Mouse (Mus musculus): ENCODE results near the gene Jarid2. TPM values are rescaled to one million over a fixed set of nuclear protein-coding genes. Genes with fewer than 3 reads are reported as not detected.
A peak's percentile ranks its signal among the peaks of the same experiment; 100 is the strongest.

The Jarid2 gene
- polyA plus RNA-seq, 1 experiment from 2014 or later = 27.0 TPM

DNA sequence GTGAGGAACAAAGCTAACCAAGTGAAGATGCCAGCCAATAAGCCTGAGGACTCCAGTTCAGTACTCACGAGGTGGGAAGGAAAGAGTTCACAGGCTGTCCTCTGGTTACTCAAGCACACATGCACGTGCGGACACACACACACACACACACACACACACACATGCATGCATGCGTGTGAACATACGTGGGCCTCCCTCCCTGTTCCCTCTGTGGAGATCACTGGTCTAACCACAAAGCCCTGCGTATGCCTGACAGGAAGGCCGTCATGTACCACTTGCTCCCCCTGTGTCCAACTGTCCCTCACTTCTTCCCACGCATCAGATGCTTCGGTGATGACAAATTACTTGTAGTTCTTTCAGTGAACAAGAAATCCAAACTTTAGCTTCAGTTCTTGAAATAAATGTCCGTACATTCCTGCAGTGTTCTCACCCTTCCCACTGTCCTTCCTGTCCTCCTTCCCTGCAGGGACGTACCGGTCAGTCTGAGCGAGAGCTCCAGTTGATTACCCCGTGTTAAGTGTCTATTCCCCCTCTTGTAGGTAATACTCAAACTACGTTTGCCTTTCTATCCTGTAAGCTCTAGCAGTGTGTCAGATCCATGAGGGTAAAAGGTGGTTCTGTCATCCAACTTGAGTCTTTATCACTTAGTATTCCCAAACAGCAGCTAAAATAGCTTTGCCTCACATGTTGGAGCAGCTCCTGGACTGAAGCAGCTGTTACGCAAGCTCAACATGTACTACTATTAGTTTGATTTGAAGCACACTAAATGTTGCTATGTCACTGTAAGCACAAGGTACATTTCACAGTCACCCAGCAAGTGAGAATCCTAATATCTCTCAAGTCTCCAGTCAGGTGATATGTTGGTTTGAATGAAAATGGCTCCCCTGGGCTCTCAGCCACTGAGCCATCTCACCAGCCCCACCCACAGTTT lies 219.3 kb downstream of the Jarid2 start:
- Histone ChIP-seq H3K4me3 (ENCODE audit: low read length) (no peak overlapping the region), H3K9me3 (ENCODE audit: control insufficient read depth, low read length) (no peaks in the 10 kb centered on the region), H3K4me1 (replicated peaks; ENCODE audit: control insufficient read depth, insufficient read depth, low read length) (no peaks in the 10 kb centered on the region), H3K36me3 (ENCODE audit: control insufficient read depth, insufficient read depth, low read length) (peaks cover 3% of the 10 kb centered on the region), H3K27me3 (ENCODE audit: control insufficient read depth, insufficient read depth, low read depth, low read length) (no peaks in the 10 kb centered on the region), H3K9ac (ENCODE audit: low read length) (no peak overlapping the region), H3K4me2 (ENCODE audit: low read depth, low read length) (no peak overlapping the region), H3K27ac (ENCODE audit: low read length) (no peak overlapping the region)
- 76% methylated on average over 16 of the region's 16 CpGs for WGBS
- ATAC-seq (ENCODE audit: low read depth) = no peak

DNA sequence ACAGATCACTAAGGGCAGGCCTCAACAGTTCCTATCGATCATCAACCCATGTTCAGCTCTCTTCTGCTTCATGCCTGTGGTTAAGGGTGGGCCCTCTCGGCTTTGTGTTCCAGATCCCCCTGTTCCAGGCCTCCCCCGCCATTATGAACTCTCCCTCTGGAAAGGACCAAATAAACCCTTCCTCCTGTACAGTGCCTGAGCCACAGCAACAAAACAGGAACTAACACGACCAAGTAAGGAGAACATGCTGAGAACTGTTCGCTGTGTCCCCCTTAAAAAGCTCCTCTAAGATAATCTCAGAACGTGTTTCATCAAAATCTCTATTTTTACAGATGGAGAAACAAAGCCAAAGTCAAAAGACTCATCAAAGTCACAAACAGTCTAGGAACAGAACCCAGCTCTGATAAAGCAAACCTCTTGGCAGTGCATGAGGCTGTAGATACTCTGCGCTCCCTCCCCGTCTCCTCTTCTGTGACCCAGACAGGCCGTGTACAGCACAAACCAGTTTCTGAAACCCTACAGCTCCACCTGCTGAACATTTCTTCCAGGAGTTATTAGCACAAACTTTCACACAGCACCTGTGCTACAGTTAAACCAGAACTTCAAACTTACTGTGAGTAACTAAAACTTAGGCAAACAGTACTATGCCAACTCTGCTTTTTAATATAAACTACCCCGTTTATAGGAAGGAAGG lies 223.3 kb downstream of the Jarid2 start:
- WGBS = 55% methylated on average over 10 of the region's 10 CpGs
- ATAC-seq (ENCODE audit: low read depth) = peak; percentile 52; the same call in 1 of the 2 replicates
- no peaks in the 10 kb centered on the region for H3K4me1 ChIP-seq (replicated peaks; ENCODE audit: control insufficient read depth, insufficient read depth, low read length)
- H3K27ac ChIP-seq (ENCODE audit: low read length) = no peak overlapping the region
- no peak overlapping the region for H3K4me3 ChIP-seq (ENCODE audit: low read length)
- H3K4me2 ChIP-seq (ENCODE audit: low read depth, low read length) = no peak overlapping the region
- peaks cover 4% of the 10 kb centered on the region for H3K36me3 ChIP-seq (ENCODE audit: control insufficient read depth, insufficient read depth, low read length)
- H3K9me3 ChIP-seq (ENCODE audit: control insufficient read depth, low read length) = no peaks in the 10 kb centered on the region
- H3K9ac ChIP-seq (ENCODE audit: low read length) = no peak overlapping the region
- no peaks in the 10 kb centered on the region for H3K27me3 ChIP-seq (ENCODE audit: control insufficient read depth, insufficient read depth, low read depth, low read length)

DNA sequence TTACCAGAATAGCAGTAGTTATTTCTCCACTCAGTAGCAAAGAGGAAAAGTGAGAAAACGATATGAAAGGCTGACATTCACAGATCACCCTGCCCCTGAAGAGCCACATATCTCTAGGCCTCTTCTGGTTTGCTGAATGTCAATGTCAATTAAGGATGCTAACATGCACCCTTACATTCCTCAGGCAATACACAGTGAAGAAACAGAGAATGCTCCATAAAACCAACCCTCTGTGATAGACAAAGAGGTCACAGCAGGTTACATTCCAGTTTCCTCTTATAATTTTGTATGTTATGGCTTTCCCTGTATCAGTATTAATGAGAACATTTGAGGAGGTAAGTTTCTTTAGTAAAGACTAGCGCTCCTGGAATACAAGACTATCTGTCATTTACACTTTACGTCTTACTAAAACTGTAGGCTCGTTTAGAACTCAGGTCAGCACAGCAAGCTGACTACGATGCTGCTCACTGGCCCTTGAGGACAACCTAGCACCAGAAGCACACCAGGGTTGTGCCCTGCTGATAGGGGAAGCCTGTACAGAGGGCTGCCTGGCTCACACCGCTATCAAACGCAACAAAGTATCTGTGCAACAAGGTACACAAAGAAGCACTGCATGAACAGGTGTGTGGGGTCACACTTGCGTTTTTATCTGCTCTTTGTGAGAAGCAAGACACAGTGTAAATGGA lies 224.4 kb downstream of the Jarid2 start:
- Histone ChIP-seq H3K36me3 (ENCODE audit: control insufficient read depth, insufficient read depth, low read length) (peaks cover 4% of the 10 kb centered on the region), H3K27ac (ENCODE audit: low read length) (no peak overlapping the region), H3K27me3 (ENCODE audit: control insufficient read depth, insufficient read depth, low read depth, low read length) (no peaks in the 10 kb centered on the region), H3K4me1 (replicated peaks; ENCODE audit: control insufficient read depth, insufficient read depth, low read length) (no peaks in the 10 kb centered on the region), H3K9me3 (ENCODE audit: control insufficient read depth, low read length) (no peaks in the 10 kb centered on the region), H3K4me2 (ENCODE audit: low read depth, low read length) (no peak overlapping the region), H3K4me3 (ENCODE audit: low read length) (no peak overlapping the region), H3K9ac (ENCODE audit: low read length) (no peak overlapping the region)
- 65% methylated on average over 8 of the region's 8 CpGs for WGBS
- ATAC-seq (ENCODE audit: low read depth) = no peak

DNA sequence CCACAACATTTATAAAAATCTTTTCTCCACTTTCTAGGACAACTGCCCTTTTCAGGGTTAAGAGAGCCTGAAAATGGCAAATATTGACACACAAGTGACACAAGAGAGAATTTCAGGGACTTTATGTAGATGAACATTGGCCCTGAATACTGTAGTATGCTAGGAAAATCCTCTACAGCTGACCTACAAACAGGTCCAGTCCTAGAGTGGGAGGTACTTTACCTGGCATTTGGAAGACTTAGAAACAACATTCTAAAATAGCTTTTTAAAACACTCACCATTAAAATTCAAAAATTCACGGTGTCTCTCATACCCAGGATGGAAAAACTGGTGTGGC lies 224.9 kb downstream of the Jarid2 start:
- no peaks in the 10 kb centered on the region for H3K4me1 ChIP-seq (replicated peaks; ENCODE audit: control insufficient read depth, insufficient read depth, low read length)
- no peaks in the 10 kb centered on the region for H3K9me3 ChIP-seq (ENCODE audit: control insufficient read depth, low read length)
- no peak for ATAC-seq (ENCODE audit: low read depth)
- H3K36me3 ChIP-seq (ENCODE audit: control insufficient read depth, insufficient read depth, low read length) = peaks cover 4% of the 10 kb centered on the region
- H3K27ac ChIP-seq (ENCODE audit: low read length) = no peak overlapping the region
- no peak overlapping the region for H3K4me3 ChIP-seq (ENCODE audit: low read length)
- no peaks in the 10 kb centered on the region for H3K27me3 ChIP-seq (ENCODE audit: control insufficient read depth, insufficient read depth, low read depth, low read length)
- H3K4me2 ChIP-seq (ENCODE audit: low read depth, low read length) = no peak overlapping the region
- no peak overlapping the region for H3K9ac ChIP-seq (ENCODE audit: low read length)
- 75% methylated on average over 1 of the region's 1 CpGs for WGBS

DNA sequence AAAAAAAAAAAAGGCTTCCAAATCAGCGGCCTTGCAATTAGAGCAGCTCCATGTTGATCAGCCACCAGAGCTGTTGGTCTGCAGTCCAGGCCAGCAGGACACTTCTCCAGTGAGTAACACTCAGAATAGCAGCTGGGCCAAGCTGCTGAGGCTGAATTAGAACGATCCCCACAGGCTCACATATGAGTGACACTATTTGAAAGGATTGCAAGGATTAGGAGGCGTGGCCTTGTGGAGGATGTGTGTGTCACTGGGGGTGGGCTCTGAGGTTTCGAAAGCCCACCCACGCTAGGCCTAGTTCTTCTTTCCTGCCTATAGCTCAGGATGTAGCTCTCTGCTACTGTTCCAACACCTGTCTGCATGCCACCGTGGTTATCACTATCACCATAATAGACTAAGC lies 226.5 kb downstream of the Jarid2 start:
- Histone ChIP-seq H3K27ac (ENCODE audit: low read length) (no peak overlapping the region), H3K9me3 (ENCODE audit: control insufficient read depth, low read length) (no peaks in the 10 kb centered on the region), H3K27me3 (ENCODE audit: control insufficient read depth, insufficient read depth, low read depth, low read length) (no peaks in the 10 kb centered on the region), H3K4me2 (ENCODE audit: low read depth, low read length) (no peak overlapping the region), H3K4me1 (replicated peaks; ENCODE audit: control insufficient read depth, insufficient read depth, low read length) (no peaks in the 10 kb centered on the region), H3K36me3 (ENCODE audit: control insufficient read depth, insufficient read depth, low read length) (peaks cover 4% of the 10 kb centered on the region), H3K4me3 (ENCODE audit: low read length) (no peak overlapping the region), H3K9ac (ENCODE audit: low read length) (no peak overlapping the region)
- no peak for ATAC-seq (ENCODE audit: low read depth)
- 88% methylated on average over 6 of the region's 6 CpGs for WGBS

DNA sequence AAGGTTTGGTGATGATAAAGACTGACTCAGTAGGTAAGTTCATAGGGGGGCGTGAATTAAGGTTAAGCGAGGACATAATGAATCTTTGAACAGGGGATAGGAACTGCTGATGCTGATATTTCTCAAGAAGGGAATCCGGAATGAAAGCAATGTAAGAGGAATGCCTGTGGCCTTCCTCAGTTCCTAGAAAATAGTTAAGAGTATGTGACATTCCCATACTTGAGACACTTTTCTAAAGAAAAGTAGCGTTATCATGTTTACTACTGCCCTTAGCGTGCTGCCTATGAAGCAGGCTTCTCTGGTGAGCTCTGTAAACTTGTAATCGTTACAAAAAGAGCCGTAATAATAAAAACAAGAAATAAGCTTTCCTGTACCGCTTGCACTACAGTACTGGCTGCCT lies 227.8 kb downstream of the Jarid2 start:
- no peak for ATAC-seq (ENCODE audit: low read depth)
- Histone ChIP-seq H3K4me3 (ENCODE audit: low read length) (no peak overlapping the region), H3K4me2 (ENCODE audit: low read depth, low read length) (no peak overlapping the region), H3K27me3 (ENCODE audit: control insufficient read depth, insufficient read depth, low read depth, low read length) (no peaks in the 10 kb centered on the region), H3K4me1 (replicated peaks; ENCODE audit: control insufficient read depth, insufficient read depth, low read length) (no peaks in the 10 kb centered on the region), H3K9ac (ENCODE audit: low read length) (no peak overlapping the region), H3K36me3 (ENCODE audit: control insufficient read depth, insufficient read depth, low read length) (peaks cover 4% of the 10 kb centered on the region), H3K9me3 (ENCODE audit: control insufficient read depth, low read length) (no peaks in the 10 kb centered on the region), H3K27ac (ENCODE audit: low read length) (no peak overlapping the region)
- WGBS = 75% methylated on average over 8 of the region's 8 CpGs

DNA sequence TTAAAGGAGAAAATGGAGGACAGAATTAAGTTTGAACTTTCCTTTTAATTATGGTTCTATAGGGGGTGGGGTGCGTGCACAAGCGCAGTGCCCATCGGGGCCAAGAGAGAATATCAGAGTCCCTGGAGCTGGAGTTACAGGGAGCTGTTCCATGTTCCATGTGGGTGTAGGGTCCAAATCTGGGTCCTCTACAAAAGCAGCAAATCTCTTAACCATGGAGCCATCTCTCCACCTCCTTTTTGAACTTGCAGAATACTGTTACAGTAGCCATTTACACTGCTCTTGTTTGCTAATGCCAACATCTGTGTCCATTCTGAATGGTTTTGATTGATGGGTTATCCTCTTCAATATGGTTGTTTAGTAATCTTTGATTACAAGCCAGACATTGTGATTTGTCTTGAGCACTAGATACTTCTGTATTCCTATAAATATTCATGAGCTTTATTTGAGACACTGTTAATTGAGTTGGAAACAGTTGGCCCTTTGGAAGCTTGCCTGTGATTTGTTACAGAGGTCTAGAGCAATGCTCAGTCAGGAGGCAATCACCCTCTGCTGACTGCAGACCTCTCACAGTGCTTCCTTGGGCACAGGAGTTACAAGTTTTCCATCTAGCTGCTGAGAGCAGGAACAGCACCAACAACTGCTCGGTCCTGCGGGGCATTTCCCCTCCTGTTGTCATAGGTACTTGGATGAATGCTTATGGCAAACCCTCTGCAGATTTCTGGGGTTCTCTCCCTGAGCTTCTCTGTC lies 231.4 kb downstream of the Jarid2 start:
- H3K9me3 ChIP-seq (ENCODE audit: control insufficient read depth, low read length) = no peaks in the 10 kb centered on the region
- H3K36me3 ChIP-seq (ENCODE audit: control insufficient read depth, insufficient read depth, low read length) = peaks cover 4% of the 10 kb centered on the region; the same call in 1 of the 2 replicates
- ATAC-seq (ENCODE audit: low read depth) = no peak
- 78% methylated on average over 5 of the region's 5 CpGs for WGBS
- no peaks in the 10 kb centered on the region; the same call in 1 of the 2 replicates for H3K4me1 ChIP-seq (replicated peaks; ENCODE audit: control insufficient read depth, insufficient read depth, low read length)
- H3K27ac ChIP-seq (ENCODE audit: low read length) = no peak overlapping the region
- no peak overlapping the region for H3K4me3 ChIP-seq (ENCODE audit: low read length)
- no peaks in the 10 kb centered on the region for H3K27me3 ChIP-seq (ENCODE audit: control insufficient read depth, insufficient read depth, low read depth, low read length)
- no peak overlapping the region for H3K4me2 ChIP-seq (ENCODE audit: low read depth, low read length)
- H3K9ac ChIP-seq (ENCODE audit: low read length) = no peak overlapping the region

Data from lung, embryonic 16.5 days (tissue).